Mouse (Mus musculus): ENCODE results near the gene Cntnap5a.

DNA sequence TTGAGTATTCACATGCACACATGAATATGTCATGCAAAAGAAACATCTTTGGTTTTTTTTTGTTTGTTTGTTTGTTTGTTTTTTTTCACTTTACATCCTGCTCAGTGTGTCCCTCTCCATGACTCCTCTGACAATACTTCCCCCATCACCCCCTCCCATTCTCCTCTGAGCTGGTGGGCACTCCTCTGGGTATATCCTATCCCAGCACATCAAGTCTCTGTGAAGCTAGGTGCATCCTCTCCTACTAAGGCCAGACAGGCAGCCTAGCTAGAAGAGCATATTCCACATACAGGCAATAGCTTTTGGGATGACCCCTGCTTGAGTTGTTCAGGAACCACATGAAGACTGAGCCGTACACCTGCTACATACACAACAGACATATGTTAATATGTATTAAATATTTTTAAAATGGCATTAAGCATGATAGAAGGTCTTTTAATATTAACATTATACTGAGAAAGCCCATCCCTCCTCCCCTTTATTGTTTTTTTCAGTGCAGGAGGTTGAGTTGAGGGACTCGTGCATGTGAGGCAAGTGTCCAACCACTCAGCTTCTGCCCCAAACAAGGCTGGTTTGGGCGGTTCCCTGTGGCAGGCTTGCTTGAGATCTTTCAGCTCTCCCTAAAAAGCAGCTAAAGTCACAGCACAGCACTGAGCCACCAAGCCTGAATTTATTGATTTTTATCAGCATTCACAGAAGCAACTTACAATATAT is 422.6 kb downstream of the Cntnap5a start:
- TF ChIP-seq CTCF (IDR thresholded peaks at IDR 0.05; ENCODE audit: borderline replicate concordance, extremely low read depth, insufficient read depth, insufficient read length) (no peak), POLR2A (IDR thresholded peaks at IDR 0.05; ENCODE audit: borderline replicate concordance, extremely low read depth, insufficient read depth, insufficient read length, poor library complexity, severe bottlenecking) (no peak)
